Mouse (Mus musculus) left cerebral cortex, adult 11 months (tissue): Measurements from ENCODE around the gene Mfsd7a.
"Not testable (repeated sequence)": the region's sequence is repeated elsewhere in the genome, so short reads cannot be mapped to it uniquely, and the experiment has no call there.

Experiments used
- DNase-seq: peaks from one replicate; pipeline ENCODE4 v3.0.0; 2022; ENCODE audit warnings: low spot score

The Mfsd7a gene

DNA sequence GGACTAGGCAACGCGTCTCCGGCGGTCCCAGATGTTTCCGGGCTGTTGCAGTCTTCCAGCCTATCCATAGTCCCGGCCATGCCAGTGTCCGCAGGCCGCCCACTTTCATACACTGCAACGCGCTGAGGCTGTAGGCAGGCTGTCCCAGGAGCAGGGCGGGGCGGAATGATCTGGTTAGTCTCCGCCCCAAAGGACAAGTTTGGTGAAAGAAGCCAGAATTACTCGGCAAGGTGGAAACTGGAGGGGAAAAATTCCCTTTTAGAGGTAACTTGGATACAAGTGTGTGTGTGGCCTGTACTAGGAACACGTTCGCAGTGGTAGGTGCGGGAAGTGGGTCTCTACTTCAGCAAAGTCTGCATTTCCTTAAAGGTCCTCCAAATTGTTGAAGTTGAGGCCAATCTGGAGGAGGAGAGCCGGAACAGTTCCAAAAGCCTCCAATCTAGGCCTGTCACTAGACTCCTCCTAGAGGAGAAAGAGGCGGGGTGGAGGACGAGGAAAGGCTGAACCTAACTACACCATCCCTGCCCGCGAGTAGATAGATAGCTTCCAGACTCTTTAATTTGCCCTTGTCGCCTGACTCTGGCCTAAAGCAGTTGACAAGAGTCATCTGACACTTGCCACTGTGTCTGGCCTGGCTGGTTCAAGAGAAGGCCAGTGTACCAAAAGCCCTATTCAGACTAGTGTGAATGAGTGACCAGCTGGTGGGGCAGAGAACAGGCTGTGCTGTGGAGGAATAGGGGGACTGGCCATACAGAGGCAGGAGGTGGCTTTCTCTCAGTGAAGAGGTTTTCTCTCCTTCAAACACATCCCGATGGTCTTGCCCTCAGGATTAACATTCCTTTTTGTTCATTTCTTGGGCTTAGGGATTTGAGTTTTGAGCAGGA lies at the start of gene Mfsd7a:
Gene Mfsd7a, minus strand, starts transcription at position 107 of the 884 bp plus-strand sequence.
- DNase-seq: no peak

DNA sequence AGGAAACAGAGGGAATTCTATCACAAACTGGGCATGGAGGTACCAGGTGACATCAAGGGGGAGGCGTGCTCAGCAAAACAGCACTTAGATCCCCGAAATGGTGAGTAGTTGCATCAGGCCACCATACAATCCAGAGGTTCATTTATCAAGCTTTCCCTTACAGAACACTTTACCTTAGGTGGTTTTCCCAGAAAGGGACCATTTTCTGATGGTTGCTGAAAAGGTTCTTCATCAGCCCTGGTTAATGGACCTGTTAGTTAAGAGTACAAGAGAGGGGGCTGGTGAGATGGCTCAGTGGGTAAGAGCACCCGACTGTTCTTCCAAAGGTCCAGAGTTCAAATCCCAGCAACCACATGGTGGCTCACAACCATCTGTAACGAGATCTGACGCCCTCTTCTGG lies 37.5 kb upstream of the Mfsd7a start:
- not testable (repeated sequence) for DNase-seq

GRCm38 (mm10) chr5:108485239-108485638 lies 36.5 kb upstream of the Mfsd7a start:
- no peak for DNase-seq

- DNase-seq: no peak
Observed at GRCm38 (mm10) chr5:108483006-108483405, 34.3 kb upstream of the Mfsd7a start.

- DNase-seq: no peak
Observed at GRCm38 (mm10) chr5:108475977-108476376, 27.3 kb upstream of the Mfsd7a start.

GRCm38 (mm10) chr5:108473737-108474136 lies 25.0 kb upstream of the Mfsd7a start:
- no peak for DNase-seq

- DNase-seq: no peak
Observed at GRCm38 (mm10) chr5:108469617-108470016, 20.9 kb upstream of the Mfsd7a start.

GRCm38 (mm10) chr5:108466647-108467046 lies 18.0 kb upstream of the Mfsd7a start:
- no peak for DNase-seq

- no peak for DNase-seq
Observed at GRCm38 (mm10) chr5:108465131-108465891, 16.6 kb upstream of the Mfsd7a start.

DNA sequence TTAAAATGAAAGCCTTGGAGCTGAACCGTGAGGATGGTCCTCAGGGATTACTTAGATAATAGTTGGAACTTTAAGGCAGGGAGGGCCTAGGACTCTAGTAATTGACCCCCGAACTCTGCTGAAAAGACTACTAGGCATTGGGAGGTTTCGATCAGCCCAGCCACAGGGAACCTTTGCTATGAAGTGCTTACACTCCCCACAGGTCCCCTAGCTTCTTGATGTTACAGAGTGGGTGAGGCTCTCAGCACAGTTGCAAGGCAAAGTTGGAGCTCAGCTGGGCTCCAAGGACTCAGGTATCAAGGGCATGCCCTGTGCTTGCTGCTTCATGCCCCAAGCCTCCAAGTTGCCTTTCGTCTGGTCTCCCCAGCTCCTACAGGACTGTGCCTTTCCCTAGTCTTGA lies 13.8 kb upstream of the Mfsd7a start:
- DNase-seq: no peak

- peak; percentile 95 for DNase-seq
Observed at GRCm38 (mm10) chr5:108461082-108462065, 12.7 kb upstream of the Mfsd7a start, which contains the start of gene Pcgf3. TSS of gene Pcgf3 (plus strand) at chr5:108461232.

- DNase-seq: no peak
Observed at GRCm38 (mm10) chr5:108460461-108460860, 11.8 kb upstream of the Mfsd7a start.

- no peak for DNase-seq
Observed at GRCm38 (mm10) chr5:108458706-108459105, 10.0 kb upstream of the Mfsd7a start.

- no peak for DNase-seq
Observed at GRCm38 (mm10) chr5:108454094-108454493, 5.4 kb upstream of the Mfsd7a start.

- no peak for DNase-seq
Observed at GRCm38 (mm10) chr5:108452422-108452821, 3.7 kb upstream of the Mfsd7a start.

- no peak for DNase-seq
Observed at GRCm38 (mm10) chr5:108451611-108452010, 2.9 kb upstream of the Mfsd7a start.

- no peak for DNase-seq
Observed at GRCm38 (mm10) chr5:108450837-108451540, 2.3 kb upstream of the Mfsd7a start.

GRCm38 (mm10) chr5:108447857-108448256 lies 834 bp downstream of the Mfsd7a start:
- DNase-seq: no peak

- no peak for DNase-seq
Observed at GRCm38 (mm10) chr5:108446973-108447372, 1.7 kb downstream of the Mfsd7a start.

- no peak for DNase-seq
Observed at GRCm38 (mm10) chr5:108436101-108436500, 12.6 kb downstream of the Mfsd7a start.
